ENCODE assay signal across 21 mouse cellular contexts in genomic region chr12:73720466-73720865, GRCm38 (mm10).
DNase-seq lines count a peak whose midpoint lies in the region; ATAC-seq and TF ChIP-seq lines count a peak whose summit lies in the region.
"Had no signal": no experiment of that assay in that cellular context is flagged by ENCODE, and none has a peak within 500 bp of the region (broad histone marks: within the 10 kb centered on the region; RNA-seq: fewer than 3 reads in every experiment).

No protein-coding gene starts in this region.

- no peak for TF ChIP-seq POLR2A in thymus, adult 2 months (IDR thresholded peaks at IDR 0.05; ENCODE audit: control insufficient read depth, extremely low read depth, insufficient read depth, low read length, poor library complexity)

- ATAC-seq in granulocyte monocyte progenitor cell, adult 5-6 weeks (replicated peaks; ENCODE audit: poor library complexity, severe bottlenecking) = peak; percentile 45
- ATAC-seq in neutrophil, adult 5-6 weeks (ENCODE audit: extremely low read depth, insufficient number of reproducible peaks, low FRiP score, poor library complexity, severe bottlenecking) = peak; percentile 22; the same call in 1 of the 2 replicates
- no peak for ATAC-seq in intestine, postnatal 0 days
- no peak for ATAC-seq in monocyte, adult 5-6 weeks (replicated peaks; ENCODE audit: insufficient number of reproducible peaks, low FRiP score, low TSS enrichment, poor library complexity, severe bottlenecking)
- ATAC-seq: midbrain, embryonic 16.5 days had no signal

- 6% methylated on average over 2 of the region's 2 CpGs for WGBS in thymus, adult 2 months
- 90% methylated on average over 2 of the region's 2 CpGs for WGBS in intestine, postnatal 0 days

- H3K4me3 ChIP-seq in thymus, adult 2 months (ENCODE audit: control insufficient read depth, insufficient read depth, low read length) = no peak overlapping the region
- H3K4me3 ChIP-seq in intestine, postnatal 0 days (ENCODE audit: low read depth, low read length) = no peak overlapping the region
- H3K4me3 ChIP-seq: forebrain, embryonic 10.5 days; gastrocnemius, adult 2 months; heart, embryonic 12.5 days; hindbrain, embryonic 15.5 days; limb, embryonic 15.5 days; megakaryocyte, embryonic 14.5 days had no signal

- peak; percentile 45 for DNase-seq in thymus, adult 2 months
- no peak for DNase-seq in thymus, postnatal 0 days (ENCODE audit: low spot score)
- DNase-seq in embryo, embryonic 11 days = no peak
- DNase-seq: adrenal gland, postnatal 25 days; cerebellum, adult 11-12 months; cerebellum, postnatal 25 days; gastrocnemius, adult 2 months; kidney, adult 11 months; lung, postnatal 10 days had no signal

- H3K27ac ChIP-seq in thymus, adult 2 months (ENCODE audit: control insufficient read depth, insufficient read depth, low read length) = peak overlapping the region; percentile 83
- H3K27ac ChIP-seq in intestine, postnatal 0 days (ENCODE audit: low read depth, low read length) = no peak overlapping the region
- H3K27ac ChIP-seq: forebrain, embryonic 10.5 days; gastrocnemius, adult 2 months; hindbrain, embryonic 15.5 days; kidney, postnatal 0 days; limb, embryonic 15.5 days had no signal

- H3K4me1 ChIP-seq in thymus, adult 2 months (replicated peaks; ENCODE audit: control insufficient read depth, insufficient read depth, low read length) = peaks cover 25% of the 10 kb centered on the region
- no peaks in the 10 kb centered on the region for H3K4me1 ChIP-seq in intestine, postnatal 0 days (replicated peaks; ENCODE audit: control insufficient read depth, insufficient read depth, low read length)
- H3K4me1 ChIP-seq: forebrain, embryonic 10.5 days; limb, embryonic 15.5 days; megakaryocyte, embryonic 14.5 days had no signal

- peaks cover 28% of the 10 kb centered on the region for H3K36me3 ChIP-seq in thymus, adult 2 months (ENCODE audit: control insufficient read depth, insufficient read depth, low read length)
- H3K36me3 ChIP-seq in intestine, postnatal 0 days (ENCODE audit: control insufficient read depth, insufficient read depth) = no peaks in the 10 kb centered on the region
- H3K36me3 ChIP-seq: forebrain, embryonic 10.5 days; G1E; hindbrain, embryonic 15.5 days; limb, embryonic 15.5 days had no signal

- no peak overlapping the region for H3K9ac ChIP-seq in intestine, postnatal 0 days (ENCODE audit: low read depth, low read length)
- H3K9ac ChIP-seq: heart, embryonic 12.5 days; hindbrain, embryonic 15.5 days; limb, embryonic 15.5 days had no signal

- no peak overlapping the region for H3K4me2 ChIP-seq in intestine, postnatal 0 days (replicated peaks; ENCODE audit: low read depth)
- H3K4me2 ChIP-seq: heart, embryonic 12.5 days; hindbrain, embryonic 15.5 days; limb, embryonic 15.5 days had no signal

- TF ChIP-seq CTCF in thymus, adult 2 months (IDR thresholded peaks at IDR 0.05; ENCODE audit: borderline replicate concordance, control insufficient read depth, extremely low read depth, insufficient read depth, low read length, poor library complexity) = no peak
- TF ChIP-seq CTCF in intestine, postnatal 0 days (IDR thresholded peaks at IDR 0.05; ENCODE audit: low read depth) = no peak

- H3K27me3 ChIP-seq in thymus, adult 2 months (ENCODE audit: control insufficient read depth, insufficient read depth, low read length) = no peaks in the 10 kb centered on the region
- H3K27me3 ChIP-seq in intestine, postnatal 0 days (replicated peaks; ENCODE audit: control insufficient read depth, insufficient read depth, low read length) = no peaks in the 10 kb centered on the region
- H3K27me3 ChIP-seq: heart, embryonic 12.5 days; limb, embryonic 15.5 days; megakaryocyte, embryonic 14.5 days had no signal

- H3K9me3 ChIP-seq in intestine, postnatal 0 days (ENCODE audit: control insufficient read depth) = no peaks in the 10 kb centered on the region
- H3K9me3 ChIP-seq: forebrain, embryonic 10.5 days; heart, embryonic 12.5 days; limb, embryonic 15.5 days had no signal

Comparison
In these comparisons a context has a peak if more than half of its experiments do, and no peak if none do; other contexts are left out.
1. ATAC-seq: peak in granulocyte monocyte progenitor cell, adult 5-6 weeks (single experiment) and neutrophil, adult 5-6 weeks (single experiment); none in intestine, postnatal 0 days (single experiment) and monocyte, adult 5-6 weeks (single experiment).